Mouse (Mus musculus) layer of hippocampus, postnatal 25 days (tissue): ENCODE measurements around the gene Hgf. TPM values are rescaled to one million over a fixed set of nuclear protein-coding genes. Genes with fewer than 3 reads are reported as not detected.

ENCODE experiments used
- DNase-seq, 2 experiments: peaks; one replicate each; pipeline ENCODE4 v3.0.0; 2022; ENCODE audit warnings: mixed read lengths in 2 of 2, low spot score in 1 of 2; ENCODE audit errors: extremely low spot score in 1 of 2
- total RNA-seq, 2 experiments: library from RNA; stranded (reverse); gene quantifications; 2 replicates each; pipeline ENCODE4 v1.2.3; 2021

Hgf gene
- total RNA-seq: 1 to 10 TPM; 3.4 to 3.9 TPM

- peak in 1 of 2 experiments; percentile 37 for DNase-seq
These were observed at the start of gene Hgf for GRCm38 (mm10) chr5:16553304-16554047. Gene Hgf, plus strand, starts transcription at chr5:16553495.

GRCm38 (mm10) chr5:16506702-16507350, 46.5 kb upstream of the Hgf start:
- no peak for DNase-seq

- no peak for DNase-seq
These were observed 21.5 kb upstream of the Hgf start for GRCm38 (mm10) chr5:16531619-16532277.

- DNase-seq: no peak
These were observed 15.2 kb upstream of the Hgf start for GRCm38 (mm10) chr5:16538067-16538466.

GRCm38 (mm10) chr5:16541561-16542116, 11.7 kb upstream of the Hgf start:
- no peak for DNase-seq

- no peak for DNase-seq
These were observed 5.8 kb upstream of the Hgf start for GRCm38 (mm10) chr5:16547490-16547889.

GRCm38 (mm10) chr5:16552647-16553046, 648 bp upstream of the Hgf start:
- DNase-seq: no peak

- no peak for DNase-seq
These were observed 7.0 kb downstream of the Hgf start for GRCm38 (mm10) chr5:16560247-16560646.

GRCm38 (mm10) chr5:16568997-16569396, 15.7 kb downstream of the Hgf start:
- DNase-seq: no peak

GRCm38 (mm10) chr5:16577882-16578742, 24.8 kb downstream of the Hgf start:
- no peak for DNase-seq

- DNase-seq: no peak
These were observed 42.4 kb downstream of the Hgf start for GRCm38 (mm10) chr5:16595699-16596098.

GRCm38 (mm10) chr5:16597996-16598395, 44.7 kb downstream of the Hgf start:
- DNase-seq: no peak

GRCm38 (mm10) chr5:16601463-16601862, 48.2 kb downstream of the Hgf start:
- DNase-seq: no peak

- no peak for DNase-seq
These were observed 79.7 kb downstream of the Hgf start for GRCm38 (mm10) chr5:16632996-16633395.

GRCm38 (mm10) chr5:16646417-16646816, 93.1 kb downstream of the Hgf start:
- DNase-seq: no peak

- no peak for DNase-seq
These were observed 94.4 kb downstream of the Hgf start for GRCm38 (mm10) chr5:16647701-16648100.

GRCm38 (mm10) chr5:16650240-16650639, 96.9 kb downstream of the Hgf start:
- DNase-seq: no peak

GRCm38 (mm10) chr5:16654022-16654421, 100.7 kb downstream of the Hgf start:
- DNase-seq: no peak
